Mouse (Mus musculus): ENCODE data around the gene Ifna5. TPM values are rescaled to one million over a fixed set of nuclear protein-coding genes. Genes with fewer than 3 reads are reported as not detected.

Gene Ifna5
- polyA plus RNA-seq, 1 experiment from 2014 or later: not detected

DNA sequence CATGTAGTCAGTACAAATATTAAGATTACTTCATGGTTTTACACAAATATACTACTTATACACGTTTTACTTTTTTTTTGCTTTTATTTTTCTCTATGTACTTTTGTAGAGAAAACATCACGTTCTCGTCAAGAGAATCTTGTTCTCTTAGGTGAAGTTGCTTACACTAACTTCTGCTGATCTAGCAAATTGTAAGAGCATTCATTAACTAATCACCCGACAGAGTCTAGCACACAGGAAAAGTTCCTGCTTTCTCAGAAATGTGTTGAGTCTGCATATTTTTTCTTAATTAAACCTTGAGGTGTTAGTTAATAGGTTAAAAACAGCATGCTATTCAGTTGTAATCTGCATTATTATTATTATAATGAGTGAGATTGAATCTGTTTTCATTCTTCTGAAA lies 43.4 kb downstream of the Ifna5 start:
- no peaks in the 10 kb centered on the region; a peak in 1 of 4 replicates for H3K4me1 ChIP-seq (ENCODE audit: control insufficient read depth in 2 of 2, insufficient read depth in 2 of 2, low read length in 2 of 2)
- H3K27me3 ChIP-seq (ENCODE audit: control insufficient read depth, insufficient read depth, low read length): no peaks in the 10 kb centered on the region
- no peaks in the 10 kb centered on the region for H3K36me3 ChIP-seq (ENCODE audit: control insufficient read depth, insufficient read depth, low read length)
- H3K4me2 ChIP-seq (ENCODE audit: low read length): no peak overlapping the region
- no peak overlapping the region for H3K4me3 ChIP-seq (ENCODE audit: control insufficient read depth in 1 of 2, insufficient read depth in 1 of 2, low read depth in 1 of 2, low read length in 2 of 2)
- ATAC-seq (ENCODE audit: insufficient number of reproducible peaks, insufficient read depth, low FRiP score, low read depth): no peak
- no peak overlapping the region for H3K9ac ChIP-seq (ENCODE audit: low read length)
- no peak overlapping the region for H3K27ac ChIP-seq (replicated peaks in 1 of 2; ENCODE audit: control insufficient read depth in 1 of 2, insufficient read depth in 1 of 2, low read depth in 2 of 2, low read length in 2 of 2)
- WGBS: 70% methylated on average over 4 of the region's 4 CpGs
- H3K9me3 ChIP-seq (ENCODE audit: control insufficient read depth, low read length): no peaks in the 10 kb centered on the region

DNA sequence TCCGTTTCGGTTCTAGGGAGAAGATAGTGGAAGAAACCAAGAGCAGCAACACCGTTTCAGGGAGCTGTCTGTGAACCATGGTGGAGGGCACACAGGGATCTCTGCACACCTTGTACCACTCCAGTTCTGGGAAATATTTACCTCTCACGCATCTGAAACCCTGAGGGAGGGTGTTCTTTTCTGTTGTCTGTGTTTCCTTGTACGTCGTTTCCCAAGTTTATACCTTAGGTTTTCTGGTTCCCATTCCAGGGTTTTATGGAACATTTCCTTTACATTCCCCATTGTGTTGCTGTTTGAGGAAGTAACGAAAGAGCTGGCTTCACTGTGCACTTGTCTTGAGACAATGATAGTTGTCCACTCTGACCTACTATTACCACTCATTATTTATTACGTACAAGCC lies 44.8 kb downstream of the Ifna5 start, which contains the start of gene Ifne:
TSS of gene Ifne (minus strand) at position 101 of the 400 bp plus-strand sequence.
- WGBS: 80% methylated on average over 8 of the region's 8 CpGs
- H3K4me2 ChIP-seq (ENCODE audit: low read length): no peak within 1 kb of the TSS
- H3K36me3 ChIP-seq (ENCODE audit: control insufficient read depth, insufficient read depth, low read length): no peaks in the 10 kb centered on the region

More for the DNA sequence above, 44.8 kb downstream of the Ifna5 start, which contains the start of gene Ifne:
- no peak within 1 kb of the TSS for H3K4me3 ChIP-seq (ENCODE audit: control insufficient read depth in 1 of 2, insufficient read depth in 1 of 2, low read depth in 1 of 2, low read length in 2 of 2)
- no peak within 1 kb of the TSS for H3K27ac ChIP-seq (replicated peaks in 1 of 2; ENCODE audit: control insufficient read depth in 1 of 2, insufficient read depth in 1 of 2, low read depth in 2 of 2, low read length in 2 of 2)
- ATAC-seq (ENCODE audit: insufficient number of reproducible peaks, insufficient read depth, low FRiP score, low read depth): no peak
- H3K27me3 ChIP-seq (ENCODE audit: control insufficient read depth, insufficient read depth, low read length): no peaks in the 10 kb centered on the region
- no peak within 1 kb of the TSS for H3K9ac ChIP-seq (ENCODE audit: low read length)
- no peaks in the 10 kb centered on the region for H3K9me3 ChIP-seq (ENCODE audit: control insufficient read depth, low read length)
- no peaks in the 10 kb centered on the region; a peak in 1 of 4 replicates for H3K4me1 ChIP-seq (ENCODE audit: control insufficient read depth in 2 of 2, insufficient read depth in 2 of 2, low read length in 2 of 2)

Other genes with a start within 250 kb of the Ifna5 start
- not detected in 2 replicates for gene Ifna9, start 243.1 kb upstream of the Ifna5 start, polyA plus RNA-seq (2014; fragmentation: Nextera tagmentation; extraction: Ambion mirVana)
- not detected in 2 replicates for gene Ifna12, start 232.1 kb upstream of the Ifna5 start, polyA plus RNA-seq (2014; fragmentation: Nextera tagmentation; extraction: Ambion mirVana)
- gene C87499, start 201.1 kb upstream of the Ifna5 start, polyA plus RNA-seq (2014; fragmentation: Nextera tagmentation; extraction: Ambion mirVana): not detected in 2 replicates
- gene Ifna13, start 191.1 kb upstream of the Ifna5 start, polyA plus RNA-seq (2014; fragmentation: Nextera tagmentation; extraction: Ambion mirVana): not detected in 2 replicates
- not detected in 2 replicates for gene Ifna16, start 158.6 kb upstream of the Ifna5 start, polyA plus RNA-seq (2014; fragmentation: Nextera tagmentation; extraction: Ambion mirVana)
- gene Ifna2, start 151.6 kb upstream of the Ifna5 start, polyA plus RNA-seq (2014; fragmentation: Nextera tagmentation; extraction: Ambion mirVana): not detected in 2 replicates
- gene Ifnab, start 144.2 kb upstream of the Ifna5 start, polyA plus RNA-seq (2014; fragmentation: Nextera tagmentation; extraction: Ambion mirVana): not detected in 2 replicates
- 1.6 and 1.7 TPM in 2 replicates for gene Gm26566, start 113.7 kb upstream of the Ifna5 start, polyA plus RNA-seq (2014; fragmentation: Nextera tagmentation; extraction: Ambion mirVana)
- 105 and 108 TPM in 2 replicates for gene Klhl9, start 113.1 kb upstream of the Ifna5 start, polyA plus RNA-seq (2014; fragmentation: Nextera tagmentation; extraction: Ambion mirVana)
- gene Gm13271, start 80.7 kb upstream of the Ifna5 start, polyA plus RNA-seq (2014; fragmentation: Nextera tagmentation; extraction: Ambion mirVana): not detected in 2 replicates
- gene Gm13283, start 75.4 kb upstream of the Ifna5 start, polyA plus RNA-seq (2014; fragmentation: Nextera tagmentation; extraction: Ambion mirVana): 0.49 TPM in 1 of 2 replicates, not detected in the other
- not detected in 2 replicates for gene Gm13290, start 61.7 kb upstream of the Ifna5 start, polyA plus RNA-seq (2014; fragmentation: Nextera tagmentation; extraction: Ambion mirVana)
- gene Gm13289, start 58.6 kb upstream of the Ifna5 start, polyA plus RNA-seq (2014; fragmentation: Nextera tagmentation; extraction: Ambion mirVana): not detected in 2 replicates
- not detected in 2 replicates for gene Gm13272, start 55.7 kb upstream of the Ifna5 start, polyA plus RNA-seq (2014; fragmentation: Nextera tagmentation; extraction: Ambion mirVana)
- gene Ifnz, start 53.4 kb upstream of the Ifna5 start, polyA plus RNA-seq (2014; fragmentation: Nextera tagmentation; extraction: Ambion mirVana): not detected in 2 replicates
- gene Gm13276, start 49.8 kb upstream of the Ifna5 start, polyA plus RNA-seq (2014; fragmentation: Nextera tagmentation; extraction: Ambion mirVana): not detected in 2 replicates
- not detected in 2 replicates for gene Gm13277, start 46.9 kb upstream of the Ifna5 start, polyA plus RNA-seq (2014; fragmentation: Nextera tagmentation; extraction: Ambion mirVana)
- gene Gm13278, start 44.0 kb upstream of the Ifna5 start, polyA plus RNA-seq (2014; fragmentation: Nextera tagmentation; extraction: Ambion mirVana): not detected in 2 replicates
- not detected in 2 replicates for gene Gm13275, start 41.0 kb upstream of the Ifna5 start, polyA plus RNA-seq (2014; fragmentation: Nextera tagmentation; extraction: Ambion mirVana)
- not detected in 2 replicates for gene Gm13279, start 38.1 kb upstream of the Ifna5 start, polyA plus RNA-seq (2014; fragmentation: Nextera tagmentation; extraction: Ambion mirVana)
- gene Gm13285, start 35.9 kb upstream of the Ifna5 start, polyA plus RNA-seq (2014; fragmentation: Nextera tagmentation; extraction: Ambion mirVana): 0.66 and 0.80 TPM in 2 replicates
- not detected in 2 replicates for gene Gm13287, start 32.3 kb upstream of the Ifna5 start, polyA plus RNA-seq (2014; fragmentation: Nextera tagmentation; extraction: Ambion mirVana)
- 0.07 TPM in 1 of 2 replicates, not detected in the other for gene Gm13288, start 30.0 kb upstream of the Ifna5 start, polyA plus RNA-seq (2014; fragmentation: Nextera tagmentation; extraction: Ambion mirVana)
- not detected in 2 replicates for gene Ifna7, start 19.3 kb upstream of the Ifna5 start, polyA plus RNA-seq (2014; fragmentation: Nextera tagmentation; extraction: Ambion mirVana)
- not detected in 2 replicates for gene Ifna11, start 15.6 kb upstream of the Ifna5 start, polyA plus RNA-seq (2014; fragmentation: Nextera tagmentation; extraction: Ambion mirVana)
- gene Ifna6, start 8.1 kb upstream of the Ifna5 start, polyA plus RNA-seq (2014; fragmentation: Nextera tagmentation; extraction: Ambion mirVana): not detected in 2 replicates
- gene Ifna4, start 6.3 kb downstream of the Ifna5 start, polyA plus RNA-seq (2014; fragmentation: Nextera tagmentation; extraction: Ambion mirVana): not detected in 2 replicates
- not detected in 2 replicates for gene Ifna1, start 14.6 kb downstream of the Ifna5 start, polyA plus RNA-seq (2014; fragmentation: Nextera tagmentation; extraction: Ambion mirVana)
- gene Ifne, start 44.7 kb downstream of the Ifna5 start, polyA plus RNA-seq (2014; fragmentation: Nextera tagmentation; extraction: Ambion mirVana): not detected in 2 replicates

Measured in heart, embryonic 14.5 days (tissue).